Mouse (Mus musculus) embryonic facial prominence, embryonic 11.5 days (tissue): Measurements from ENCODE around the gene Ccdc80. TPM values are rescaled to one million over a fixed set of nuclear protein-coding genes. Genes with fewer than 3 reads are reported as not detected.

Source experiments
- ATAC-seq: fragments of 200-750 bp; cut with Nextera tagmentation; replicated peaks from 2 replicates; pipeline ENCODE4 v1.8.0; 2017; ENCODE audit warnings: low read depth; ENCODE audit not compliant: insufficient number of reproducible peaks, low FRiP score, low TSS enrichment
- DNase-seq: peaks from one replicate; pipeline ENCODE4 v3.0.0-alpha.2; 2015; ENCODE audit warnings: low spot score
- H3K27ac ChIP-seq: fragments of 300-500 bp; sonication (generic); replicated peaks from 2 replicates; pipeline ENCODE4 v1.5.1; 2014; ENCODE audit warnings: mild to moderate bottlenecking, low read depth, low read length, control low read depth
- H3K27me3 ChIP-seq: fragments of 300-500 bp; sonication (generic); 2 replicates; pipeline ENCODE4 v1.6.1; 2014; ENCODE audit warnings: mild to moderate bottlenecking, low read length, moderate library complexity, mixed read lengths; ENCODE audit not compliant: control insufficient read depth, insufficient read depth
- H3K36me3 ChIP-seq: fragments of 300-500 bp; sonication (generic); replicated peaks from 2 replicates; pipeline ENCODE4 v1.6.1; 2014; ENCODE audit warnings: low read depth, mild to moderate bottlenecking, low read length, moderate library complexity, mixed read lengths; ENCODE audit not compliant: control insufficient read depth, insufficient read depth
- H3K4me1 ChIP-seq: fragments of 300-500 bp; sonication (generic); 2 replicates; pipeline ENCODE4 v1.6.1; 2014; ENCODE audit warnings: low read length, mixed read lengths; ENCODE audit not compliant: control insufficient read depth, insufficient read depth
- H3K4me2 ChIP-seq: fragments of 300-500 bp; sonication (generic); 2 replicates; pipeline ENCODE4 v1.6.1; 2014; ENCODE audit warnings: low read depth, mild to moderate bottlenecking, control low read depth, low read length, moderate library complexity
- H3K4me3 ChIP-seq: fragments of 300-500 bp; sonication (generic); 2 replicates; pipeline ENCODE4 v1.5.1; 2014; ENCODE audit warnings: low read depth, low read length, control low read depth
- H3K9ac ChIP-seq: fragments of 300-500 bp; sonication (generic); replicated peaks from 2 replicates; pipeline ENCODE4 v1.6.1; 2014; ENCODE audit warnings: mild to moderate bottlenecking, control low read depth, low read length
- H3K9me3 ChIP-seq: fragments of 300-500 bp; sonication (generic); replicated peaks from 2 replicates; pipeline ENCODE4 v1.6.1; 2016; ENCODE audit warnings: mild to moderate bottlenecking, low read length, inconsistent platforms, mixed read lengths; ENCODE audit not compliant: control insufficient read depth
- WGBS: fragments of 180-500 bp; shearing (Covaris S2); extraction: QIAGEN DNeasy Blood & Tissue Kit; methylation state at CpG from one replicate; pipeline ENCODE4 v1.1.7; 2014; 5-methylcytosine and 5-hydroxymethylcytosine counted together
- polyA plus RNA-seq: library from polyadenylated mRNA; unstranded; fragments of >200 nt; fragmentation: Nextera tagmentation; extraction: Ambion mirVana; gene quantifications from 2 replicates; pipeline ENCODE4 v1.2.1, GENCODE M21; 2014

The Ccdc80 gene
- polyA plus RNA-seq, 1 experiment from 2014 or later = 26.0 TPM

DNA sequence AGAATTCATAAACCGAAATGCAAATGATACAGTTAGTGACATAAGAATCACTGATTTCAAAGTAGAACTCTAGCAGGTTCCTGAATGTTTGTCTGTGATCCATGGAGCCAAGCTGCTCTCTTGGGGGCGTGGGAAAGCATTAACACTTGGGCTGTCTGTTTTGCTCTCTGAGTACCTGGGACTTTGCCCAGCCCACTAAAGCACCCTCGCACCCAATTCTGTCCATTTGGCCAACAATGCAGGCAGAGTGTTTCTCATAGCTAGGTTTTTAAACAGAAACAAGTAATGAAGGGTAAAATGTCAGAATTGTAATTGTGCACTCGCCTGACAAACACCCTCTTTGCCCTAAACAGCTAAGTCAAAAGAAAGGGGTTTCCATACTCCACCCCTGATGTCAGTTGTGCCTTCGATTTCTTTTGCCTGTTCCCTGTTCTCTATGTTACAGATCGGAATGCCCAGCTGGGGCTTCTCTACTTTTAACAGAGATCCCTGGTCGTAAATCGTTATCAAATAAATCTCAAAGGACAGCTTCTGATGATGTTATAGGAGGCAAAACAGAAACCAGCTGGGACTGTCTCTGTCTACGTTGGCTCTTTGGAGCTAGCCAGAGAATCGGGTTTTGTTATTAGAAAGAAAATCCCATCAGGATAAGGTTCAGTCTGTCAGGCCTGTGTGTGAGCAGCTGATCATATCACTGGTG, 5.1 kb downstream of the Ccdc80 start:
- H3K36me3 ChIP-seq = no peaks in the 10 kb centered on the region
- no peak overlapping the region for H3K4me2 ChIP-seq
- no peak for ATAC-seq
- no peak for DNase-seq
- no peaks in the 10 kb centered on the region for H3K9me3 ChIP-seq
- H3K4me3 ChIP-seq = no peak overlapping the region
- H3K27me3 ChIP-seq = no peaks in the 10 kb centered on the region
- H3K4me1 ChIP-seq = no peaks in the 10 kb centered on the region
- WGBS = 72% methylated on average over 10 of the region's 10 CpGs
- H3K27ac ChIP-seq = no peak overlapping the region
- H3K9ac ChIP-seq = no peak overlapping the region

DNA sequence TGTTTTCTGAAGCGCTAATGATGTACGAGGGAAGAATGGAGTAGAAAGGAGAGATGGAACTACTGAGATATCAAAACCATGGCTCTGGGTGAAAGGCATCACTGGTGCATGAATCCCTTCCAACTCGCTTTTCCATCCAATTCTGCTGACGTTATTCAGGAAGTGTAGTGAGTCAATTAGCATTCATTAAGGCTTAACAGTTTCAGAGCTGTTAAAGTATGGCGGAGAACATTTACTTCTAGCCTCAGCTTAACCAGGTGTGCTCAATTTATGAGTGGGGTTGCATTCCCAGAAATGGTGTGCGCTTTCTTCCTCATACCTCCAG, 5.6 kb downstream of the Ccdc80 start:
- no peak for ATAC-seq
- 68% methylated on average over 6 of the region's 6 CpGs for WGBS
- H3K36me3 ChIP-seq = no peaks in the 10 kb centered on the region
- no peaks in the 10 kb centered on the region for H3K4me1 ChIP-seq
- no peak overlapping the region for H3K4me3 ChIP-seq
- no peak for DNase-seq
- H3K4me2 ChIP-seq = no peak overlapping the region
- H3K9me3 ChIP-seq = no peaks in the 10 kb centered on the region
- H3K9ac ChIP-seq = no peak overlapping the region
- no peaks in the 10 kb centered on the region for H3K27me3 ChIP-seq
- H3K27ac ChIP-seq = no peak overlapping the region

DNA sequence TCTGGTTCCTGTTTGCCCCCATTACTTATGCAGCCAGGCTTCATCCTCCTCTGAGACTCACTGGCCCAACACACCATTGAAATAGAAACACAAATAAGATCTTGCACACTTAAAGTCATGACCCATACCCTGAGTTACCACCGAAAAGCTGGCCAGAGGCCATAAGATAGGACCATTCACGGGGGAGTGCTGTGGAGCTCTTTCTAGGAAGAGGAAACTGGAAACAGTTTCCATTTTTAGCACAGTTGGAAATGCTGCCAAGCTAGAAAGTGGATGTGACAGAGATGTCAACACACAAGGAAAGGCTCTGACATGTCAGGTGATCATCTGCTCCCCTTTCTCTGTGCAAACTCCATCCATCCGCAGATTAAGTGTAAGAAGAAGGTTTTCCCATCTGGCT, 7.7 kb downstream of the Ccdc80 start:
- Histone ChIP-seq H3K4me3 (no peak overlapping the region), H3K9ac (no peak overlapping the region), H3K4me2 (no peak overlapping the region), H3K4me1 (no peaks in the 10 kb centered on the region), H3K27me3 (no peaks in the 10 kb centered on the region), H3K27ac (no peak overlapping the region), H3K36me3 (no peaks in the 10 kb centered on the region), H3K9me3 (no peaks in the 10 kb centered on the region)
- DNase-seq (no peak), ATAC-seq (no peak)
- 74% methylated on average over 3 of the region's 3 CpGs for WGBS

DNA sequence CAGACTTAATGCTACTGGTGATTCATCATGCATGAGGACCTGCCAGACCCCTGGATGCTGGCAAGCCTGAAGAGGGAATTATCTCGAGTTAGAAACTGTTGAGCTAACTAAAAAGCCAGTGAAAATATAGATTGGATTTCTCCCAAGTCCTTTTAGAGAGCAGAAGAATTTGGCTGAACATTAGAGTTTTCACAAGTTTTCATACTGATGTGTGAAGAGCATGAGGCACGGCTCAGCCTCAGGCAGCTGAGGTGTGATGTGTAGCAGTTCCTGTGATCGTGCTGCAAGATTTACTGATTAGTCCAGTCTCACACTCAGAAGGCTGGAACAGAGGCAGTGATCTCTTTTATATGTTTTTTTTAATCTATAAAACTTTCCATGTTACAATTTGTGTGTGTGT, 11.8 kb downstream of the Ccdc80 start:
- ATAC-seq (no peak), DNase-seq (no peak)
- Histone ChIP-seq H3K4me3 (no peak overlapping the region), H3K36me3 (no peaks in the 10 kb centered on the region), H3K9ac (no peak overlapping the region), H3K9me3 (no peaks in the 10 kb centered on the region), H3K4me2 (no peak overlapping the region), H3K4me1 (no peaks in the 10 kb centered on the region), H3K27ac (no peak overlapping the region), H3K27me3 (no peaks in the 10 kb centered on the region)
- 70% methylated on average over 3 of the region's 3 CpGs for WGBS

DNA sequence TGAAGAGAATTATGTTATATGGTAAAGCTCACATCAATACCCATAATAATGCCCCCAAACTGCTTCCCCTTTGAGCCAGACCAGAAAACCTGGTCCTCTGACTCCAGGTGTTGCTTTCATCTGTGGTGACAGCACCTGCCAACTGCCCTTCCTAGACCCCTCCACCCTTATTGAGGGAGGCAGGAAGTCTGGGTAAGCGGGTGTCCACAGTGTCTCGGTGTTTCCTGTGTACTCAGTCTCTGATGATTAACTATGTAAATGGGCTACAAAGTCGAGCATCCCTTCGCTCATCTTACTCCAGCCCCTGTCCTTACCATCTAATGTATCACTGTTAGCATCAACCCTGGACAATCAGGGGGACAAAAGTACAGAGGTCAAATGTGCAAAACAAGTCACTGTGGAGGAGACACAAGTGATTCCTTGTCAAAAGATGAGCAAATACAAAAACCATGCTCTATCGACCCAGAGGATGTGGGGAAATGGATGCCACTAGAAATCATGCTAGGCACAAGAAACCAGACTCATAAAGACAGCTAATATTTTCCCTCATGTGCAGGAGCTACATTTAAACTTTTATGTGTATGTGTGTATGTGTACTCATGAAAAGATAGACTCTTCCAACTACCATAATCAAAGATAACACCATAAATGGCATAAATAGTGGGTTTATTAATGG, 15.1 kb downstream of the Ccdc80 start:
- ATAC-seq (no peak), DNase-seq (no peak)
- 74% methylated on average over 5 of the region's 5 CpGs for WGBS
- Histone ChIP-seq H3K9ac (no peak overlapping the region), H3K4me2 (no peak overlapping the region), H3K27ac (no peak overlapping the region), H3K9me3 (no peaks in the 10 kb centered on the region), H3K4me3 (no peak overlapping the region), H3K36me3 (no peaks in the 10 kb centered on the region), H3K27me3 (no peaks in the 10 kb centered on the region), H3K4me1 (no peaks in the 10 kb centered on the region)

DNA sequence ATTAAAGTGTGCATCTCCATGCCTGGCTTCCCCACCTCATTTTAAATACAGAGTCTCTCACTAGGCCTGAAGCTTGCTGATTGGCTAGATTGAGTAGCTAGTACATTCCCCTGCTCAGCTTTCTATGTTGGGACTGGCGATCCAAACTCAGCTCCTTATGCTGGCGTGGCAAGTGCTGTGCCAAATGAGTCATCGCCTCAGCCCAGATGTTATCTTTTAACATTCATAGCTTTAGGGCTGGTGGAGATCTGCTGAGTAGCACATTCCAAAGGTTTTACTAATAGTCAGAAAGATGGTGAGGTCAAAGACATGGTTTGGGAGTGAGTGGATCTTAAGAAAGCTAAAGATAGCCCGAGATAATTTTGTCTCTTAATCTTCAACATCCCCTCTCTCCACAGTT, 17.3 kb downstream of the Ccdc80 start:
- Histone ChIP-seq H3K9ac (no peak overlapping the region), H3K4me3 (no peak overlapping the region), H3K27me3 (no peaks in the 10 kb centered on the region), H3K9me3 (no peaks in the 10 kb centered on the region), H3K27ac (no peak overlapping the region), H3K4me1 (no peaks in the 10 kb centered on the region), H3K4me2 (no peak overlapping the region), H3K36me3 (no peaks in the 10 kb centered on the region)
- 40% methylated on average over 4 of the region's 4 CpGs for WGBS
- ATAC-seq = no peak; the same call in 1 of the 2 replicates
- peak; percentile 30 for DNase-seq

DNA sequence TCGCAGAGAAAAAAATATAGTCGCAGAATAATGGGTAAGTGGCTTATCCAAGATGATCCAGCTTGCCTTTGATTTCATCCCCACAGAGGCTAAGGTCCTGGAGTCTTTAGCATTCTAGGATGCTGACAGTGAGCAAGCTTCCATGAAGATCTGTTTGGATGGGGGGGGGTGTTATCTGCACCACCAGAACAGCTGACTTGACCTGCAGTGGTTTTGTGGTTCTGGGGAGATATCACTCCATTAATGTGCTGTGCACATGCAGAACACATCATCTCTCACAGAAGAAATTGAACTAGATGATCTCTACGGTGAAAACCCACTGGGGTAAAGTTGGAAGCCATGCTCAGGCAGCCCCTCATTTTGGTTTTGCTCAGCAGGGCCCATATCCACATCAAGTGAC, 24.0 kb downstream of the Ccdc80 start:
- Histone ChIP-seq H3K27me3 (no peaks in the 10 kb centered on the region), H3K36me3 (no peaks in the 10 kb centered on the region), H3K4me1 (no peaks in the 10 kb centered on the region), H3K9ac (no peak overlapping the region), H3K27ac (no peak overlapping the region), H3K9me3 (no peaks in the 10 kb centered on the region), H3K4me2 (no peak overlapping the region), H3K4me3 (no peak overlapping the region)
- DNase-seq = no peak
- WGBS = 93% methylated on average over 3 of the region's 3 CpGs
- ATAC-seq = no peak

DNA sequence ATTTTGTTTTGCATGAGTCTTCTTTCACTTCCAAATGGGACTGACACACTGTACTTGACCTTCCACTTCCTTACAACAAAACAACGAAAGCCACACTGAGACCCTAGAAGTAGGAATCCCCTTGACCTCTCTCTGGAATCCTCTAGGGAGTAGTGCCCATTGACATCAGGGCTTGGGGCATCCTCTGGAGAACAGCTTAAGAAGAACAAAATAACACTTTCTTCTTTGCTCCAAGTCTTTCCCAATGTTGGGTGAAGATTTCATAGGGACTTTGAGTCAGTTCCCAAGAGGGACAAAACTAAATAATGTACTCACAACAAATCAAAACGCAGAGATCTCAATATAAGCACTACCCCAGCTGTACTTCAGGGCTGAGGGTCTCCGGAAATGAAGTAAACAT, 25.6 kb downstream of the Ccdc80 start:
- no peak overlapping the region for H3K4me3 ChIP-seq
- WGBS = 74% methylated on average over 3 of the region's 3 CpGs
- H3K9ac ChIP-seq = no peak overlapping the region
- H3K4me1 ChIP-seq = no peaks in the 10 kb centered on the region
- DNase-seq (no peak), ATAC-seq (no peak)
- H3K27me3 ChIP-seq = no peaks in the 10 kb centered on the region
- no peaks in the 10 kb centered on the region for H3K36me3 ChIP-seq
- H3K4me2 ChIP-seq = no peak overlapping the region
- no peaks in the 10 kb centered on the region for H3K9me3 ChIP-seq
- no peak overlapping the region for H3K27ac ChIP-seq
